Mouse (Mus musculus): ENCODE data around the gene Nav1. TPM values are rescaled to one million over a fixed set of nuclear protein-coding genes. Genes with fewer than 3 reads are reported as not detected.

The Nav1 gene
- total and polyA plus RNA-seq, 2 experiments: 0.83 to 1.8 TPM

- H3K4me1 ChIP-seq (ENCODE audit: control insufficient read depth, insufficient read depth, low read length): 0 out of 2 replicates have a peak, but pooled peaks cover 4% of the 10 kb centered on the region
- no peak overlapping the region for H3K9ac ChIP-seq (ENCODE audit: low read depth, low read length)
- TF ChIP-seq CTCF (IDR thresholded peaks at IDR 0.05; ENCODE audit: low read depth, low read length) (no peak), POLR2A (IDR thresholded peaks at IDR 0.05; ENCODE audit: extremely low read depth, insufficient read depth, low read length) (no peak)
- no peak overlapping the region for H3K4me3 ChIP-seq (ENCODE audit: insufficient read depth, low read depth, low read length)
- 0 out of 2 replicates have a peak overlapping the region, but pooled peaks have one; percentile 27 for H3K27ac ChIP-seq (replicated peaks; ENCODE audit: insufficient read depth, low read depth, low read length)
- H3K79me2 ChIP-seq (ENCODE audit: control insufficient read depth, insufficient read depth, low read length): no peaks in the 10 kb centered on the region
- WGBS: 86% methylated on average over 4 of the region's 4 CpGs
- no peaks in the 10 kb centered on the region for H3K27me3 ChIP-seq (ENCODE audit: control insufficient read depth, insufficient read depth, low read length)
- H3K36me3 ChIP-seq (ENCODE audit: control insufficient read depth, insufficient read depth, low read length): no peaks in the 10 kb centered on the region
- DNase-seq (ENCODE audit: extremely low read depth, low read depth, low spot score): no peak
These were observed 73.0 kb downstream of the Nav1 start for GRCm38 (mm10) chr1:135534070-135534469.

- Histone ChIP-seq H3K4me3 (ENCODE audit: insufficient read depth, low read depth, low read length) (no peak overlapping the region), H3K79me2 (ENCODE audit: control insufficient read depth, insufficient read depth, low read length) (no peaks in the 10 kb centered on the region), H3K27ac (replicated peaks; ENCODE audit: insufficient read depth, low read depth, low read length) (no peak overlapping the region), H3K9ac (ENCODE audit: low read depth, low read length) (no peak overlapping the region), H3K36me3 (ENCODE audit: control insufficient read depth, insufficient read depth, low read length) (no peaks in the 10 kb centered on the region), H3K27me3 (ENCODE audit: control insufficient read depth, insufficient read depth, low read length) (no peaks in the 10 kb centered on the region), H3K4me1 (ENCODE audit: control insufficient read depth, insufficient read depth, low read length) (0 out of 2 replicates have a peak, but pooled peaks cover 4% of the 10 kb centered on the region)
- TF ChIP-seq CTCF (IDR thresholded peaks at IDR 0.05; ENCODE audit: low read depth, low read length): no peak
- TF ChIP-seq POLR2A (IDR thresholded peaks at IDR 0.05; ENCODE audit: extremely low read depth, insufficient read depth, low read length): no peak
- no peak for DNase-seq (ENCODE audit: extremely low read depth, low read depth, low spot score)
- 95% methylated on average over 23 of the region's 23 CpGs for WGBS
These were observed 74.7 kb downstream of the Nav1 start for GRCm38 (mm10) chr1:135532383-135532782.

- H3K79me2 ChIP-seq (ENCODE audit: control insufficient read depth, insufficient read depth, low read length): no peaks in the 10 kb centered on the region
- no peak for DNase-seq (ENCODE audit: extremely low read depth, low read depth, low spot score)
- H3K27ac ChIP-seq (replicated peaks; ENCODE audit: insufficient read depth, low read depth, low read length): no peak overlapping the region
- no peaks in the 10 kb centered on the region for H3K27me3 ChIP-seq (ENCODE audit: control insufficient read depth, insufficient read depth, low read length)
- no peak for TF ChIP-seq CTCF (IDR thresholded peaks at IDR 0.05; ENCODE audit: low read depth, low read length)
- TF ChIP-seq POLR2A (IDR thresholded peaks at IDR 0.05; ENCODE audit: extremely low read depth, insufficient read depth, low read length): no peak
- H3K4me3 ChIP-seq (ENCODE audit: insufficient read depth, low read depth, low read length): no peak overlapping the region
- H3K36me3 ChIP-seq (ENCODE audit: control insufficient read depth, insufficient read depth, low read length): no peaks in the 10 kb centered on the region
- no peak overlapping the region for H3K9ac ChIP-seq (ENCODE audit: low read depth, low read length)
- H3K4me1 ChIP-seq (ENCODE audit: control insufficient read depth, insufficient read depth, low read length): 0 out of 2 replicates have a peak, but pooled peaks cover 4% of the 10 kb centered on the region
- WGBS: 93% methylated on average over 6 of the region's 6 CpGs
These were observed 75.1 kb downstream of the Nav1 start for GRCm38 (mm10) chr1:135531981-135532380.

GRCm38 (mm10) chr1:135531081-135531480 is 76.0 kb downstream of the Nav1 start:
- no peak for DNase-seq (ENCODE audit: extremely low read depth, low read depth, low spot score)
- no peak overlapping the region for H3K4me3 ChIP-seq (ENCODE audit: insufficient read depth, low read depth, low read length)
- 77% methylated on average over 10 of the region's 10 CpGs for WGBS
- no peak overlapping the region for H3K27ac ChIP-seq (replicated peaks; ENCODE audit: insufficient read depth, low read depth, low read length)
- no peaks in the 10 kb centered on the region for H3K36me3 ChIP-seq (ENCODE audit: control insufficient read depth, insufficient read depth, low read length)
- 0 out of 2 replicates have a peak, but pooled peaks cover 4% of the 10 kb centered on the region for H3K4me1 ChIP-seq (ENCODE audit: control insufficient read depth, insufficient read depth, low read length)
- TF ChIP-seq CTCF (IDR thresholded peaks at IDR 0.05; ENCODE audit: low read depth, low read length): no peak
- no peak for TF ChIP-seq POLR2A (IDR thresholded peaks at IDR 0.05; ENCODE audit: extremely low read depth, insufficient read depth, low read length)
- H3K9ac ChIP-seq (ENCODE audit: low read depth, low read length): no peak overlapping the region
- no peaks in the 10 kb centered on the region for H3K27me3 ChIP-seq (ENCODE audit: control insufficient read depth, insufficient read depth, low read length)
- H3K79me2 ChIP-seq (ENCODE audit: control insufficient read depth, insufficient read depth, low read length): no peaks in the 10 kb centered on the region

GRCm38 (mm10) chr1:135524518-135524860 is 82.6 kb downstream of the Nav1 start:
- no peaks in the 10 kb centered on the region for H3K79me2 ChIP-seq (ENCODE audit: control insufficient read depth, insufficient read depth, low read length)
- H3K27me3 ChIP-seq (ENCODE audit: control insufficient read depth, insufficient read depth, low read length): no peaks in the 10 kb centered on the region
- H3K4me1 ChIP-seq (ENCODE audit: control insufficient read depth, insufficient read depth, low read length): no peaks in the 10 kb centered on the region
- no peaks in the 10 kb centered on the region for H3K36me3 ChIP-seq (ENCODE audit: control insufficient read depth, insufficient read depth, low read length)
- no peak for DNase-seq (ENCODE audit: extremely low read depth, low read depth, low spot score)
- TF ChIP-seq CTCF (IDR thresholded peaks at IDR 0.05; ENCODE audit: low read depth, low read length): no peak
- TF ChIP-seq POLR2A (IDR thresholded peaks at IDR 0.05; ENCODE audit: extremely low read depth, insufficient read depth, low read length): no peak
- H3K4me3 ChIP-seq (ENCODE audit: insufficient read depth, low read depth, low read length): no peak overlapping the region
- 87% methylated on average over 4 of the region's 4 CpGs for WGBS
- no peak overlapping the region for H3K27ac ChIP-seq (replicated peaks; ENCODE audit: insufficient read depth, low read depth, low read length)
- no peak overlapping the region for H3K9ac ChIP-seq (ENCODE audit: low read depth, low read length)

- Histone ChIP-seq H3K27me3 (ENCODE audit: control insufficient read depth, insufficient read depth, low read length) (no peaks in the 10 kb centered on the region), H3K79me2 (ENCODE audit: control insufficient read depth, insufficient read depth, low read length) (no peaks in the 10 kb centered on the region), H3K4me3 (ENCODE audit: insufficient read depth, low read depth, low read length) (no peak overlapping the region), H3K9ac (ENCODE audit: low read depth, low read length) (no peak overlapping the region), H3K4me1 (ENCODE audit: control insufficient read depth, insufficient read depth, low read length) (no peaks in the 10 kb centered on the region), H3K36me3 (ENCODE audit: control insufficient read depth, insufficient read depth, low read length) (no peaks in the 10 kb centered on the region), H3K27ac (replicated peaks; ENCODE audit: insufficient read depth, low read depth, low read length) (0 out of 2 replicates have a peak overlapping the region, but pooled peaks have one; percentile 16)
- TF ChIP-seq CTCF (IDR thresholded peaks at IDR 0.05; ENCODE audit: low read depth, low read length) (no peak), POLR2A (IDR thresholded peaks at IDR 0.05; ENCODE audit: extremely low read depth, insufficient read depth, low read length) (no peak)
- WGBS: 80% methylated on average over 12 of the region's 12 CpGs
- DNase-seq (ENCODE audit: extremely low read depth, low read depth, low spot score): no peak
These were observed 83.1 kb downstream of the Nav1 start for GRCm38 (mm10) chr1:135523780-135524517.

All from liver, adult 2 months (tissue).